Mouse (Mus musculus) mouse embryonic stem cell (cell line): Measurements from ENCODE around the gene H2afv.
"Not testable (repeated sequence)": the region's sequence is repeated elsewhere in the genome, so short reads cannot be mapped to it uniquely, and the experiment has no call there.

ENCODE experiments used
- in situ Hi-C, 2 experiments: fragments of 300-500 bp; cut with MboI; formaldehyde crosslinking; loops; 1 replicate in 1 of 2; 3 replicates in 1 of 2; pipeline ENCODE4 v1.14.3; 2019 to 2020; ENCODE audit warnings: low sequenced_read_pairs in 2 of 2, low pct_unique_long_range_greater_than_20kb in 1 of 2, mixed read lengths in 1 of 2; ENCODE audit not compliant: unreplicated experiment in 1 of 2

H2afv gene

DNA sequence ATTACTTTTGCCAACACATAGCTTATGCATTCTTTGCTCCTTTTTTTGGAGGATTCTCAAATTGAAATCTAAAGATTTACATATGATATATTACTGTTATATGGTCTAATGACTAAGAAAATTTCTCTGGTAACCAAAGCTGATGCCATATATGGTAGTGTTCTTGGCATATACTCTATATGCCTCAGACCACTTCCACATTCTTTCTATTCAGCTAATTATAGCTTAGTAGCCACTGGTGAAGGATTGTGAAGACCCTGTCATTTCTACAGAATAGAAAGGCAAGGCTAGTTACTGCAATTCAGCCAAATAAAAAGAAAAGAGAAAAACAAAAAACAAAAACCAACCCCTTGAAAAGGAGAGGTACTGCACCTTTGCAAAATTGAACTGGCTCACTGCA lies 27.8 kb upstream of the H2afv start:
- in situ Hi-C loops = no loop called here

DNA sequence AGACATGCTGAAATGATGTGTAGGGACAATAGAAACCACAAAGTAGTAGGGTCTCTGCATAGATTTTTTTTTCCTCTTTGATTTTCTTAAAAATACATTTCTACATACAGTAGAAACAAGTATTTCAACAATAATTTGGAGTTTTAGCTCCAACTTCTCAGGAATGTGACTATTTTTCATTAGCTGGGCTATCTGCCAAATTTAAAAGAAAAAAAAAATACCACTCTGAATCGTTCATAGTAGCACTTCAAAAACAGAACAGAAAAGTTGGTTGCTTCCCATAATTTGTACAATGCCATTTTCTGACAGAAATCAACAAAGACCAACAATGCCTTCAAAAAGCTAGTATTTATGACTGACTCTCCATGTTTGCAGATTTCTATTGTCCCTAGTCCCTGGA lies 27.2 kb upstream of the H2afv start:
- in situ Hi-C loops = no loop called here

DNA sequence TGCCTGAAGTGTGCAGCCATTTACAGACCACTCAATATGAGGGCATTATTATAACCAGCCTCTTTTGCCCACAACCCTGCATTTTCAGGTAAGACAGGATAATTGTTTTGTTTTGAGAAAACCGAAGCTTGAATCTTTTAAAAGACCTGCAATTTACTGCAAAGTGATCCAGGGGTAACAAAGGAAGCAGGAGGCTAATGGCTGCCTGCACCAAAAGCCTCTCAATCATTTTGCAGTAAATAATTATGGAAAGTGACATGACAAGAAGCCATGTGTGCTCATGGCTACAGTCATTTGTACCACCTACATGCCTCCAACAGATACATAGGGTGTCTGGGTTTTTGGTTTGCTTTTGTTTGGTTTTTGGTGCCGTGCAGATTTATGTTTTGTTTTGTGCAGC lies 26.8 kb upstream of the H2afv start:
- in situ Hi-C loops = no loop called here

DNA sequence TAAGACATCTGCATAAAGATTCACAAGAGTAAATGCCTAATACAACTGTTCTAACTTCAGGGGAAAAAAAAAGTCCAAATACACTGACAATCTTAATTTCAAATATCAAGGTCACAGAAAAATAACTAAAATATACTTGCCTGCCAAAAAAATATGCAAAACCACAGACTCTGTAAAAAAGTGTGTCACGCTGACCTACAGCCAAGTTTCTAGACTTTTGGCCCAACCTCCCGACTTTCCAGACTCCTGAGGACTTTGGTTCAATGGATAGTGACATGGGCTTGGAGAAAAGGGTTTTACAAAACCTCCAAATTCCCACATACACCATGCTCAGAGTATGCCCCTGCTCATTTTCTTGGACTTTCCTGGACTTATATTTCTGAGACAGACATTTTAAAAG lies 24.3 kb upstream of the H2afv start:
- in situ Hi-C loops = loop anchor here in 1 of 2 experiments (10.0 kb wide), 1 partner anchor 166 kb away; the partner anchor contains the start of gene Wap

- in situ Hi-C loops = loop anchor here in 1 of 2 experiments (10.0 kb wide), 1 partner anchor 170 kb away; the partner anchor contains the start of gene Wap
These were observed 20.9 kb upstream of the H2afv start for GRCm38 (mm10) chr11:6465122-6465521.

DNA sequence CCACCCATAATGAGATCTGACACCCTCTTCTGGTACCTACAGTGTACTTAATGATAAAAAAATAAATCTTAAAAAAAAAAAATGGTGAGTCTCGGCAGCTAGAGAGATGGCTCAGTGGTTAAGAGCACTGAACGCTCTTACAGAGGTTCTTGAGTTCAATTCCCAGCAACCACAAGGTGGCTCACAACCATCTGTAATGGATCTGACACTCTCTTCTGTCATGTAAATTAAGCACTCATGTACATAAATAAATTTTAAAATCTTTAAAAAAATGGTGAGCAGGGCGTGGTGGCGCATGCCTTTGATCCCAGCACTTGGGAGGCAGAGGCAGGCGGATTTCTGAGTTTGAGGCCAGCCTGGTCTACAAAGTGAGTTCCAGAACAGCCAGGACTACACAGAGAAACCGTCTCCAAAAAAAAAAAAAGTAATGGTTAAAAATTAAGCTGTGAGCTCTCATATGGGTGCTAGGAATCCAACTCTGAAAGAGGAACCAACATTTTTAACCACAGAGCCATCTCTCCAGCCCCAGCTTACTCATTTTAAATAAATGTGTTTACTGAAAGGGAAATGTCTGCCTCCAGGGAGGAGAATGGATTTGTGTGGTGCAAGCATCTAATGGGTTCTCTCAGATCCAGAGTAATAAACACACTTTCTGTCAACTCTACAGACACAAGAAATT lies 19.1 kb upstream of the H2afv start:
- in situ Hi-C loops = loop anchor here in 1 of 2 experiments (10.0 kb wide), 1 partner anchor 172 kb away; the partner anchor contains the start of gene Wap

DNA sequence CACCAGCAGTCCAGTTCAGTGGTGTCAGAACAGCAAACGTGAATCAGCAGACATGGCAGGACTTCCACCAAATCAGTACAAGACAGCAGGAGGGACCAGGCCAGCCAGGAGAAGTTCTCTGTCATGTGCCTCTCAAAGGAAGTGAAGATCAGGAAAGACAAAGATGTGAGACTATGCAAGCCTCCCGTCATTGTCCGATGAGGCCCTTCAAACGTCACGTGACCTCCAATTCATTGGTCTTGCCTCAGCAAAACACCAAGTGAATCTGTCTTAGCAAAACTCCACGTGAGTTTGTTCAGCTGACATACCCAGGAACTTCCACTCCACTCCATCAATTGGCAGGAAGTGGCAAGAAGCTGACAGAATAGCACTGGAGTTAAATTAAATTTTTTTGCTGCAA lies 11.8 kb upstream of the H2afv start:
- in situ Hi-C loops = no loop called here

GRCm38 (mm10) chr11:6448155-6448554 lies 3.9 kb upstream of the H2afv start:
- in situ Hi-C loops = not testable (repeated sequence)

- in situ Hi-C loops = no loop called here
These were observed 3.2 kb upstream of the H2afv start for GRCm38 (mm10) chr11:6447493-6447892.

GRCm38 (mm10) chr11:6445951-6446350 lies 1.7 kb upstream of the H2afv start:
- in situ Hi-C loops = no loop called here

GRCm38 (mm10) chr11:6445441-6445840 lies 1.2 kb upstream of the H2afv start:
- in situ Hi-C loops = no loop called here

GRCm38 (mm10) chr11:6443727-6444076 lies 541 bp downstream of the H2afv start:
- in situ Hi-C loops = no loop called here

GRCm38 (mm10) chr11:6443102-6443501 lies 1.1 kb downstream of the H2afv start:
- in situ Hi-C loops = no loop called here

GRCm38 (mm10) chr11:6442566-6442965 lies 1.7 kb downstream of the H2afv start:
- in situ Hi-C loops = no loop called here

DNA sequence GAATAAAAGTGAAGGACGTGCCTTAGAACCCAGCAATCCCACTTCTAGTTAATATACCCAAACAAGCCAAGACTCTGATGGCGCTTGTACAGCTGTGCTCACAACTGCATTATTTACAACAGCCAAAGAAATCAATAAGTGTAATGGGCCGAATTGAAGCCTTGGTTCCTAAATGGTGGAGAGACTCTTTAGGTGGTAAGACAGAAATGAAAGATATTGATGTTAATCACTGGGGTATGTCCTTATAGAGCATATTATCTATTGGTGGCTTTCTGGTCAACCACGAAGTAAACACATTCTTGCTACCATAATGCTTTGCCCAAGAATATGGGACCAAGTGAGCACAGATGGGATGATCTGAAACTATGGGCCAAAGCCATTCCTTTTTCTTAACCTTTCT lies 4.1 kb downstream of the H2afv start:
- in situ Hi-C loops = no loop called here

DNA sequence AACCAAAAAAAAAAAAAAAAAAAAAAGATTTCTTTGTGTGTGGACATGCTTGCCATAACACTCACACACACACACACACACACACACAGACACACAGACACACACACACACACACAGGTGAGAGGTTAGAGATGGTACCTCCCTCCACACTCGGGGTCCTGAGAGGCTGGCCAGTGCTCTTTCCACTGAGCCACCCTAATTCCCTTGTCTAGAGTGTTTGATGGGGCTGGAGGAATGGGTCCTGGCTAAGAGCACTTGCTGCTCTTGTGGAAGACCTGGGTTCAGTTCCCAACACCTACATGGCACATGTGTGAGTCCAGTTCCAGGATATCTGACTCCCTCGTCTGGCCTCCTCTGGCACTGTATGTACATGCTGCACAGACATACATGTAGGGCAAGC lies 6.6 kb downstream of the H2afv start:
- in situ Hi-C loops = no loop called here

DNA sequence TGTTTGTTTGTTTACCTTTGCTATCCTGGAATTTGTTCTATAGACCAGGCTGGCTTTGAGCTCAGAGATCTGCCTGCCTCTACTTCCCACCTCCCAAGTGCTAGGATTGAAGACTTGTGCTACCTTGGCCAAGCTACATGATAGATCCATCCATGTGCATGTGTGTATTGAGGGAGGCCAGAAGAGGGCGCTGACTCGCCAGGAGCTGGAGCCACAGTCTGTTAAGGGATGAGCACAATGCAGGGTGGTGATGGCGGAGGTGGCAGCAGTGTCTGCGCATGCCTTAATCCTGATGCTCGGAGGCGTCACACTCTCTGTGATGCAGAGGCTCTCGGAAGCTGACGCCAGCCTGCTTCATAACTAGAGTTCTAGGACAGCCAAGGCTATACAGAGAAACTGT lies 7.8 kb downstream of the H2afv start:
- in situ Hi-C loops = no loop called here

DNA sequence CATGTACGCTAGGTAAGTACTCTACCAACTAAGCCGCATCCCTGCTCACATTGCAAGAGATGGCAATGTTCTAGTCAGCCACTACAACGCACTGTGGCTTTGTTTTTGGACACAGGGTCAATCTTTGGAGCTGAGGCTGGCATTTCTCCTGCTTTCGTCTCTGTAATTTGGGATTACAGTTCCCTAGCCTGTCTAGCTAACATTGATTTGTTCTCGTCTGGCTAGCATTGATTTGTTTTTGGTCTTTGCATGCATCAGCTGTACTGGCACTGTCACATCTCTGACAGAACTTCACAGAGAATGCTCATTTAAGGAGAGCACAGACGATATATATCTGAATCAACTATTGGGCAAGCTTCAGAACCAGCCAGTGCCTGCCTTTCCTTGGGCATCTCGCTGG lies 14.1 kb downstream of the H2afv start:
- in situ Hi-C loops = no loop called here

DNA sequence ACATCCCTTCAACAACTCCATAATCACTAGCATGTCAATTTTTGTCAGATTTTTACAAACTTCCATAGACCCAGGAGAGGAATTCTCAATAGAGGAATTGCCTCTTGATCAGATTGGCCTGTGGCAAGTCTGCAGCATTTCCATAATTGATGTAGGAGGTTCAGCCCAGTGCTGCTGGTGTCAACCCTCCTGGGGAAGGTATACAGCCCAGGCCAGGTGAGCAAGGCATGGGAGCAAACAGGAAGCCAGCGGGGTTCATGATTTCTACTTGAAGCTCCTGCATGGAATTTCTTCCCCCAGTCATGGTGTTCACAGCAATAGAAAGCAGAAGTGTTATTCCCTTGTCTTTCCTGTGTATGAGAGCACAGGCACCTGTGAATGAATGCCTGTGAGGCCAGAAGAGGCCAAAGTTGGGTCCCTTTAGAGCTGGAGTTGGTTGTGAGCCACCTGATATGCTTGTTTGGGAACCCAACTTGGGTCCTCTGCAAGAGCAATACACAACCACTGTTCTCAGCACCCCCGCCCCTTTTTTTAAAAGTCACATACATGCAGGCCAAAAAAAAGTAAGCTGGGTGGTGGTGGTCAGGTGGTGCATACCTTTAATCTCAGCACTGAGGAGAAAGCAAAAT lies 23.4 kb downstream of the H2afv start:
- in situ Hi-C loops = no loop called here

GRCm38 (mm10) chr11:6420283-6420703 lies 23.9 kb downstream of the H2afv start:
- in situ Hi-C loops = no loop called here
